Mouse (Mus musculus): Measurements from ENCODE around the gene Ubash3b. TPM values are rescaled to one million over a fixed set of nuclear protein-coding genes. Genes with fewer than 3 reads are reported as not detected.

Ubash3b gene
- polyA plus RNA-seq, 1 experiment from 2014 or later, result 10.5 TPM

GRCm38 (mm10) chr9:41173158-41173557 is 11.7 kb upstream of the Ubash3b start:
- peaks cover 9% of the 10 kb centered on the region; the same call in 1 of the 2 replicates for H3K4me1 ChIP-seq (ENCODE audit: control insufficient read depth, insufficient read depth, low read length)
- H3K36me3 ChIP-seq (ENCODE audit: control insufficient read depth, insufficient read depth, low read length), result no peaks in the 10 kb centered on the region
- H3K27ac ChIP-seq (replicated peaks; ENCODE audit: low read depth, low read length), result no peak overlapping the region; the same call in 1 of the 2 replicates
- ATAC-seq (ENCODE audit: low read depth), result no peak
- no peaks in the 10 kb centered on the region for H3K9me3 ChIP-seq (ENCODE audit: control insufficient read depth, low read length)
- DNase-seq (ENCODE audit: low spot score), result peak; percentile 42
- H3K9ac ChIP-seq (ENCODE audit: low read depth, low read length), result no peak overlapping the region
- no peak overlapping the region for H3K4me2 ChIP-seq (ENCODE audit: low read depth, low read length)
- 33% methylated on average over 3 of the region's 3 CpGs for WGBS
- H3K27me3 ChIP-seq (replicated peaks; ENCODE audit: control insufficient read depth, insufficient read depth, low read length), result no peaks in the 10 kb centered on the region
- no peak overlapping the region for H3K4me3 ChIP-seq (ENCODE audit: low read depth, low read length)

- no peak overlapping the region for H3K27ac ChIP-seq (replicated peaks; ENCODE audit: low read depth, low read length)
- H3K9me3 ChIP-seq (ENCODE audit: control insufficient read depth, low read length), result no peaks in the 10 kb centered on the region
- ATAC-seq (ENCODE audit: low read depth), result no peak
- no peak overlapping the region for H3K9ac ChIP-seq (ENCODE audit: low read depth, low read length)
- H3K4me1 ChIP-seq (ENCODE audit: control insufficient read depth, insufficient read depth, low read length), result peaks cover 9% of the 10 kb centered on the region; the same call in 1 of the 2 replicates
- no peak overlapping the region for H3K4me2 ChIP-seq (ENCODE audit: low read depth, low read length)
- H3K27me3 ChIP-seq (replicated peaks; ENCODE audit: control insufficient read depth, insufficient read depth, low read length), result no peaks in the 10 kb centered on the region
- H3K36me3 ChIP-seq (ENCODE audit: control insufficient read depth, insufficient read depth, low read length), result no peaks in the 10 kb centered on the region
- no peak overlapping the region for H3K4me3 ChIP-seq (ENCODE audit: low read depth, low read length)
- WGBS, result 83% methylated on average over 8 of the region's 8 CpGs
- DNase-seq (ENCODE audit: low spot score), result no peak
Measured at GRCm38 (mm10) chr9:41172426-41172825, 10.9 kb upstream of the Ubash3b start.

GRCm38 (mm10) chr9:41170026-41170425 is 8.5 kb upstream of the Ubash3b start:
- Histone ChIP-seq H3K4me1 (ENCODE audit: control insufficient read depth, insufficient read depth, low read length) (peaks cover 9% of the 10 kb centered on the region; the same call in 1 of the 2 replicates), H3K36me3 (ENCODE audit: control insufficient read depth, insufficient read depth, low read length) (no peaks in the 10 kb centered on the region), H3K4me2 (ENCODE audit: low read depth, low read length) (no peak overlapping the region), H3K9ac (ENCODE audit: low read depth, low read length) (no peak overlapping the region), H3K27ac (replicated peaks; ENCODE audit: low read depth, low read length) (no peak overlapping the region), H3K9me3 (ENCODE audit: control insufficient read depth, low read length) (no peaks in the 10 kb centered on the region), H3K4me3 (ENCODE audit: low read depth, low read length) (no peak overlapping the region), H3K27me3 (replicated peaks; ENCODE audit: control insufficient read depth, insufficient read depth, low read length) (no peaks in the 10 kb centered on the region)
- 26% methylated on average over 8 of the region's 8 CpGs for WGBS
- no peak for ATAC-seq (ENCODE audit: low read depth)
- DNase-seq (ENCODE audit: low spot score), result no peak

DNA sequence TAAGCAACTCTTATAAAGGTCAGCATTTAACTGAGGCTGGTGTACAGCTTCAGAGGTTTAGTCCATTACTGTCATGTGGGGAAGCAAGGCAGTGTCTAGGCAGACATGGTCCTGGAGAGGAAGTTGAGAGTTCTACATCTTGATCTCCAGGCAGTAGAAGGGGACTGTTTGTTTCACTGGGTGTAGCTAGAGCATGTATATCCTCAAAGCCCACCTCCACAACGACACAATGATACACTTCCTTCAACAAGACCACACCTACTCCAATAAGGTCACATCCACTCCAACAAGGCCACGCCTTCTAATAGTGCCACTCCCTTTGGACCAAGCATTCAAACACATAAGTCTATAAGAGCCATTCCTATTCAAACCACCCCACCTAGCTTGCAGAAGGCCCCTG is 7.2 kb upstream of the Ubash3b start:
- H3K9ac ChIP-seq (ENCODE audit: low read depth, low read length), result no peak overlapping the region
- no peak overlapping the region for H3K4me3 ChIP-seq (ENCODE audit: low read depth, low read length)
- no peak overlapping the region for H3K27ac ChIP-seq (replicated peaks; ENCODE audit: low read depth, low read length)
- WGBS, result 65% methylated on average over 2 of the region's 2 CpGs
- no peaks in the 10 kb centered on the region for H3K27me3 ChIP-seq (replicated peaks; ENCODE audit: control insufficient read depth, insufficient read depth, low read length)
- ATAC-seq (ENCODE audit: low read depth), result no peak
- DNase-seq (ENCODE audit: low spot score), result no peak
- no peaks in the 10 kb centered on the region for H3K36me3 ChIP-seq (ENCODE audit: control insufficient read depth, insufficient read depth, low read length)
- H3K4me2 ChIP-seq (ENCODE audit: low read depth, low read length), result no peak overlapping the region
- no peaks in the 10 kb centered on the region for H3K9me3 ChIP-seq (ENCODE audit: control insufficient read depth, low read length)
- H3K4me1 ChIP-seq (ENCODE audit: control insufficient read depth, insufficient read depth, low read length), result peaks cover 9% of the 10 kb centered on the region; the same call in 1 of the 2 replicates

GRCm38 (mm10) chr9:41168206-41168605 is 6.7 kb upstream of the Ubash3b start:
- no peaks in the 10 kb centered on the region for H3K9me3 ChIP-seq (ENCODE audit: control insufficient read depth, low read length)
- peaks cover 6% of the 10 kb centered on the region; the same call in 1 of the 2 replicates for H3K4me1 ChIP-seq (ENCODE audit: control insufficient read depth, insufficient read depth, low read length)
- ATAC-seq (ENCODE audit: low read depth) (no peak), DNase-seq (ENCODE audit: low spot score) (no peak)
- 85% methylated on average over 6 of the region's 6 CpGs for WGBS
- no peaks in the 10 kb centered on the region for H3K27me3 ChIP-seq (replicated peaks; ENCODE audit: control insufficient read depth, insufficient read depth, low read length)
- H3K4me3 ChIP-seq (ENCODE audit: low read depth, low read length), result no peak overlapping the region
- no peak overlapping the region for H3K27ac ChIP-seq (replicated peaks; ENCODE audit: low read depth, low read length)
- H3K4me2 ChIP-seq (ENCODE audit: low read depth, low read length), result no peak overlapping the region
- H3K36me3 ChIP-seq (ENCODE audit: control insufficient read depth, insufficient read depth, low read length), result no peaks in the 10 kb centered on the region
- no peak overlapping the region for H3K9ac ChIP-seq (ENCODE audit: low read depth, low read length)

- no peaks in the 10 kb centered on the region for H3K36me3 ChIP-seq (ENCODE audit: control insufficient read depth, insufficient read depth, low read length)
- ATAC-seq (ENCODE audit: low read depth) (no peak), DNase-seq (ENCODE audit: low spot score) (no peak)
- H3K27ac ChIP-seq (replicated peaks; ENCODE audit: low read depth, low read length), result no peak overlapping the region
- H3K27me3 ChIP-seq (replicated peaks; ENCODE audit: control insufficient read depth, insufficient read depth, low read length), result no peaks in the 10 kb centered on the region
- 51% methylated on average over 9 of the region's 10 CpGs for WGBS
- no peak overlapping the region for H3K9ac ChIP-seq (ENCODE audit: low read depth, low read length)
- no peak overlapping the region for H3K4me2 ChIP-seq (ENCODE audit: low read depth, low read length)
- H3K4me1 ChIP-seq (ENCODE audit: control insufficient read depth, insufficient read depth, low read length), result no peaks in the 10 kb centered on the region
- no peak overlapping the region for H3K4me3 ChIP-seq (ENCODE audit: low read depth, low read length)
- no peaks in the 10 kb centered on the region for H3K9me3 ChIP-seq (ENCODE audit: control insufficient read depth, low read length)
Measured at GRCm38 (mm10) chr9:41166886-41167285, 5.4 kb upstream of the Ubash3b start.

GRCm38 (mm10) chr9:41162363-41162762 is 866 bp upstream of the Ubash3b start:
- Histone ChIP-seq H3K27me3 (replicated peaks; ENCODE audit: control insufficient read depth, insufficient read depth, low read length) (no peaks in the 10 kb centered on the region; the same call in 1 of the 2 replicates), H3K9me3 (ENCODE audit: control insufficient read depth, low read length) (no peaks in the 10 kb centered on the region), H3K4me2 (ENCODE audit: low read depth, low read length) (no peak overlapping the region), H3K27ac (replicated peaks; ENCODE audit: low read depth, low read length) (no peak overlapping the region), H3K9ac (ENCODE audit: low read depth, low read length) (no peak overlapping the region), H3K4me1 (ENCODE audit: control insufficient read depth, insufficient read depth, low read length) (peaks cover 5% of the 10 kb centered on the region), H3K4me3 (ENCODE audit: low read depth, low read length) (no peak overlapping the region), H3K36me3 (ENCODE audit: control insufficient read depth, insufficient read depth, low read length) (no peaks in the 10 kb centered on the region)
- DNase-seq (ENCODE audit: low spot score) (no peak), ATAC-seq (ENCODE audit: low read depth) (no peak)
- WGBS, result 74% methylated on average over 4 of the region's 4 CpGs

- ATAC-seq (ENCODE audit: low read depth), result no peak
- H3K4me3 ChIP-seq (ENCODE audit: low read depth, low read length), result no peak overlapping the region
- peaks cover 4% of the 10 kb centered on the region; the same call in 1 of the 2 replicates for H3K27me3 ChIP-seq (replicated peaks; ENCODE audit: control insufficient read depth, insufficient read depth, low read length)
- H3K36me3 ChIP-seq (ENCODE audit: control insufficient read depth, insufficient read depth, low read length), result no peaks in the 10 kb centered on the region
- no peaks in the 10 kb centered on the region for H3K9me3 ChIP-seq (ENCODE audit: control insufficient read depth, low read length)
- H3K27ac ChIP-seq (replicated peaks; ENCODE audit: low read depth, low read length), result no peak overlapping the region
- H3K9ac ChIP-seq (ENCODE audit: low read depth, low read length), result no peak overlapping the region
- H3K4me2 ChIP-seq (ENCODE audit: low read depth, low read length), result no peak overlapping the region
- DNase-seq (ENCODE audit: low spot score), result no peak
- H3K4me1 ChIP-seq (ENCODE audit: control insufficient read depth, insufficient read depth, low read length), result peaks cover 10% of the 10 kb centered on the region
- whole genome bisulfite sequencing, result 32% methylated on average over 7 of the region's 7 CpGs
Measured at GRCm38 (mm10) chr9:41160536-41161176, 841 bp downstream of the Ubash3b start.

DNA sequence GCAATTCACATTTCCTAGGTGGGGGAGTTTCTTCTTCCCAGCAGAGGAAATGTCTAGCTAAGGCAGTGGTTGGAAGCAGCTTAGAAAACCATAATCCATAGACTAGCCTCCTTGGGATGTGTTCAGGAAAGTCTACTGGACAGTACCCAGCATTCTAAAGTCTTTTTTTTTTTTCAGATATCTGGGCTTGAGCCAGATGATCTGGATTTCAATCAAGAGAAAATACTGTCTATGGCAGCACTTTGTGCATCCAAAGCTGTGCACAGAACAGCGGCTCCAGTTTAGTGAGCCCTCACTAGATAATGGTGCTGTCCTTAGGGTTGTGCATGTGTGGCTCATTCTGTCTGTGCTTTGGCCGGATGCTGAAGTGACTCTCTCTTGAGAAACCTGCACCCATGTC is 2.3 kb downstream of the Ubash3b start:
- H3K27ac ChIP-seq (replicated peaks; ENCODE audit: low read depth, low read length), result no peak overlapping the region
- H3K4me2 ChIP-seq (ENCODE audit: low read depth, low read length), result no peak overlapping the region
- no peak overlapping the region for H3K4me3 ChIP-seq (ENCODE audit: low read depth, low read length)
- H3K9me3 ChIP-seq (ENCODE audit: control insufficient read depth, low read length), result no peaks in the 10 kb centered on the region
- peaks cover 10% of the 10 kb centered on the region for H3K4me1 ChIP-seq (ENCODE audit: control insufficient read depth, insufficient read depth, low read length)
- H3K9ac ChIP-seq (ENCODE audit: low read depth, low read length), result no peak overlapping the region
- H3K36me3 ChIP-seq (ENCODE audit: control insufficient read depth, insufficient read depth, low read length), result no peaks in the 10 kb centered on the region
- peaks cover 4% of the 10 kb centered on the region; the same call in 1 of the 2 replicates for H3K27me3 ChIP-seq (replicated peaks; ENCODE audit: control insufficient read depth, insufficient read depth, low read length)
- ATAC-seq (ENCODE audit: low read depth) (no peak), DNase-seq (ENCODE audit: low spot score) (no peak)
- WGBS, result 78% methylated on average over 2 of the region's 2 CpGs
